Mouse (Mus musculus): ENCODE measurements around the gene Tspan6.

GRCm38 (mm10) chrX:133926760-133927159, 28.5 kb upstream of the Tspan6 start:
- TF ChIP-seq CTCF (IDR thresholded peaks at IDR 0.05; ENCODE audit: low read depth) (no peak), EP300 (IDR thresholded peaks at IDR 0.05; ENCODE audit: low read depth) (no peak)

Measured in heart, postnatal 0 days (tissue).